Mouse (Mus musculus) C2C12 (cell line): ENCODE measurements around the gene Hbs1l. TPM values are rescaled to one million over a fixed set of nuclear protein-coding genes. Genes with fewer than 3 reads are reported as not detected.

Experiments
- H3K27me3 ChIP-seq: one replicate; pipeline ENCODE4 v1.6.1; 2011; ENCODE audit not compliant: control insufficient read depth, insufficient read depth, insufficient read length
- H3K36me3 ChIP-seq: one replicate; pipeline ENCODE4 v1.6.1; 2011; ENCODE audit not compliant: control insufficient read depth, insufficient read depth
- H3K4me3 ChIP-seq: one replicate; pipeline ENCODE4 v1.5.1; 2011; ENCODE audit warnings: mild to moderate bottlenecking, control low read depth; ENCODE audit not compliant: poor library complexity, insufficient read depth, severe bottlenecking
- H3K79me2 ChIP-seq: one replicate; pipeline ENCODE4 v1.6.1; 2011; ENCODE audit not compliant: control insufficient read depth, insufficient read depth
- H3K79me3 ChIP-seq: one replicate; pipeline ENCODE4 v1.6.1; 2011; ENCODE audit warnings: low read depth, control low read depth
- H3ac ChIP-seq: one replicate; pipeline ENCODE3; 2011; ENCODE audit warnings: low read depth; ENCODE audit not compliant: control insufficient read depth, insufficient read length
- CEBPB ChIP-seq: IDR thresholded peaks from one replicate; pipeline ENCODE4 v1.6.1; 2011; ENCODE audit warnings: low read depth, mild to moderate bottlenecking, control low read depth, moderate library complexity
- CTCF ChIP-seq: IDR thresholded peaks from one replicate; pipeline ENCODE4 v1.5.1; 2011; ENCODE audit not compliant: control insufficient read depth, insufficient read depth, insufficient read length
- FOSL1 ChIP-seq: IDR thresholded peaks from one replicate; pipeline ENCODE4 v1.8.0; 2011; ENCODE audit warnings: mild to moderate bottlenecking, low read length; ENCODE audit not compliant: poor library complexity, insufficient read depth, severe bottlenecking
- MAX ChIP-seq: IDR thresholded peaks from one replicate; pipeline ENCODE4 v1.6.1; 2011; ENCODE audit warnings: mild to moderate bottlenecking, control low read depth
- MYOD1 ChIP-seq: IDR thresholded peaks from one replicate; pipeline ENCODE4 v1.6.1; 2011; ENCODE audit warnings: low read depth; ENCODE audit not compliant: control insufficient read depth, insufficient read length
- MYOG ChIP-seq: IDR thresholded peaks from one replicate; pipeline ENCODE4 v1.6.1; 2011; ENCODE audit not compliant: control insufficient read depth, insufficient read length; ENCODE audit errors: extremely low read depth
- USF1 ChIP-seq: IDR thresholded peaks from one replicate; pipeline ENCODE4 v1.6.1; 2011; ENCODE audit warnings: low read depth, mild to moderate bottlenecking, control low read depth, moderate library complexity
- polyA plus RNA-seq: library from polyadenylated mRNA; unstranded; fragments of >200 nt; fragmentation: generic; extraction: Trizol; gene quantifications from one replicate; pipeline ENCODE4 v1.2.1, GENCODE M21; 2012; ENCODE audit warnings: missing spikeins

Gene Hbs1l
- polyA plus RNA-seq, 1 experiment, result 42.7 TPM

- no peaks in the 10 kb centered on the region for H3K36me3 ChIP-seq
- TF ChIP-seq USF1, result no peak
- no peak for TF ChIP-seq CEBPB
- TF ChIP-seq CTCF, result no peak
- TF ChIP-seq MYOG, result no peak
- TF ChIP-seq MAX, result no peak
- TF ChIP-seq MYOD1, result no peak
- TF ChIP-seq FOSL1, result no peak
Observed at GRCm38 (mm10) chr10:21270905-21271304, 24.9 kb upstream of the Hbs1l start.

GRCm38 (mm10) chr10:21271310-21271709 is 24.5 kb upstream of the Hbs1l start:
- Histone ChIP-seq H3ac (no peak overlapping the region), H3K4me3 (no peak overlapping the region), H3K79me2 (no peaks in the 10 kb centered on the region), H3K36me3 (no peaks in the 10 kb centered on the region), H3K27me3 (peaks cover 10% of the 10 kb centered on the region), H3K79me3 (no peaks in the 10 kb centered on the region)
- TF ChIP-seq CTCF (no peak), CEBPB (no peak), MYOD1 (no peak), USF1 (no peak), FOSL1 (no peak), MAX (no peak), MYOG (no peak)

More at GRCm38 (mm10) chr10:21270905-21271304, 24.9 kb upstream of the Hbs1l start:
- no peak overlapping the region for H3K4me3 ChIP-seq
- no peaks in the 10 kb centered on the region for H3K79me3 ChIP-seq
- H3K79me2 ChIP-seq, result no peaks in the 10 kb centered on the region
- H3ac ChIP-seq, result no peak overlapping the region
- H3K27me3 ChIP-seq, result peaks cover 10% of the 10 kb centered on the region

GRCm38 (mm10) chr10:21271785-21272184 is 24.0 kb upstream of the Hbs1l start:
- Histone ChIP-seq H3K27me3 (peaks cover 10% of the 10 kb centered on the region), H3K79me2 (no peaks in the 10 kb centered on the region), H3K79me3 (no peaks in the 10 kb centered on the region), H3ac (no peak overlapping the region), H3K36me3 (no peaks in the 10 kb centered on the region), H3K4me3 (no peak overlapping the region)
- TF ChIP-seq MYOG, result no peak
- no peak for TF ChIP-seq USF1
- no peak for TF ChIP-seq MAX
- no peak for TF ChIP-seq CTCF
- TF ChIP-seq FOSL1, result no peak
- no peak for TF ChIP-seq MYOD1
- TF ChIP-seq CEBPB, result no peak

- Histone ChIP-seq H3K4me3 (no peak overlapping the region), H3K79me2 (no peaks in the 10 kb centered on the region), H3ac (no peak overlapping the region), H3K36me3 (no peaks in the 10 kb centered on the region), H3K27me3 (peaks cover 3% of the 10 kb centered on the region), H3K79me3 (no peaks in the 10 kb centered on the region)
- no peak for TF ChIP-seq FOSL1
- TF ChIP-seq MYOG, result no peak
- no peak for TF ChIP-seq CEBPB
- no peak for TF ChIP-seq MYOD1
- TF ChIP-seq CTCF, result no peak
- TF ChIP-seq MAX, result no peak
- no peak for TF ChIP-seq USF1
Observed at GRCm38 (mm10) chr10:21287243-21288127, 8.3 kb upstream of the Hbs1l start.

- TF ChIP-seq FOSL1 (no peak), CTCF (no peak), USF1 (no peak), CEBPB (no peak), MYOG (no peak), MAX (no peak), MYOD1 (no peak)
- Histone ChIP-seq H3ac (no peak overlapping the region), H3K79me2 (peaks cover 4% of the 10 kb centered on the region), H3K79me3 (peaks cover 2% of the 10 kb centered on the region), H3K4me3 (no peak overlapping the region), H3K27me3 (peaks cover 3% of the 10 kb centered on the region), H3K36me3 (no peaks in the 10 kb centered on the region)
Observed at GRCm38 (mm10) chr10:21291228-21291627, 4.6 kb upstream of the Hbs1l start.
